Mouse (Mus musculus): ENCODE measurements around the gene Gm28778.

- TF ChIP-seq CTCF (IDR thresholded peaks at IDR 0.05; ENCODE audit: low read depth, low read length), result no peak
- TF ChIP-seq POLR2A (IDR thresholded peaks at IDR 0.05; ENCODE audit: borderline replicate concordance, low read depth, low read length), result no peak
Observed at GRCm38 (mm10) chr1:53324277-53324676, 27.4 kb downstream of the Gm28778 start.
